Mouse (Mus musculus): Measurements from ENCODE around the gene 1700024P04Rik. TPM values are rescaled to one million over a fixed set of nuclear protein-coding genes. Genes with fewer than 3 reads are reported as not detected.

Gene 1700024P04Rik
- polyA plus RNA-seq, 1 experiment from 2014 or later = not detected

DNA sequence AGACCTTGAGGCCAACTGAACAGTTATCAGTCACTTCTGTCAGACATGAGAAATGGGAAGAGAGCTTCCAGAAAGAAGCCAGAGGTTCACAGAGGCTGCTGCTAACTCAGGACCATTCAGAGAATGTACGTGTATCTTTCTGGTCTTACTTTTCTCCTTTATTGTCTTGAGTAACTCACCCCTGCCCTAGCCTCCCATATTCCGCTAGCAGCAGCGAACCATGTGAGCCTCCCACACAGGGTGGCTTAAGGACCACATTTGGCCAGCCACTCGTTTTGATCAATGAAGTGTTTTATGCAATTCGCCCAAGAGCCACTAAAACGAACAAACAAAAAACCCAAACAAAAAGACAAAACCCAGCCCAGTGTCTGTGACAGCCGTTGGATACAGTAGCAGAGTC lies 32.4 kb downstream of the 1700024P04Rik start:
- TF ChIP-seq CTCF (IDR thresholded peaks at IDR 0.05) = no peak
- no peak for TF ChIP-seq EP300 (IDR thresholded peaks at IDR 0.05)
- Histone ChIP-seq H3K27ac (ENCODE audit: low read length) (no peak overlapping the region), H3K36me3 (ENCODE audit: insufficient read depth, low read length) (no peaks in the 10 kb centered on the region), H3K4me3 (ENCODE audit: low read depth, low read length) (no peak overlapping the region), H3K27me3 (replicated peaks; ENCODE audit: insufficient read depth, low read length) (no peaks in the 10 kb centered on the region), H3K9ac (replicated peaks; ENCODE audit: low read depth) (no peak overlapping the region), H3K9me3 (ENCODE audit: low read length) (no peaks in the 10 kb centered on the region), H3K4me1 (ENCODE audit: insufficient read depth, low read depth, low read length) (no peaks in the 10 kb centered on the region), H3K4me2 (replicated peaks; ENCODE audit: low read depth, low read length) (no peak overlapping the region)
- no peak for DNase-seq (ENCODE audit: low spot score)
- ATAC-seq = no peak
- WGBS = 67% methylated on average over 7 of the region's 7 CpGs

DNA sequence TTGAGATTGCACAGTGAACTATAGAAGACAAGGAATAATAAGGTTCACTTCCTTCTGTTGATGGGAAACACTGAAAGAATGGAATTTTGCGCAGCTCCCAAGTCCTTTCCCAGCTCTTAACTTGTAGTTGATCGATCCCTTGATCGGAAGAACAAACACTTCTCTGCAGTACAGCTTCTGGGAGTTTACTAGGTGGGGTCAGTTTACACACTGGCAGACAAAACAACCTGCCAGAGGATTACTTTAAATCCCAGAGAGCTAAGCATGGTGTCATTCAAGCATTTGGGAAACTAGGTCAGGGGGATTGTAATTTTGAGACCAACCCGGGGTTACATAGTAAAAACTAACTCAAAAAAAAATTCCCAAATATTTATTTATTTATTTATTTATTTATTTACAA lies 36.2 kb downstream of the 1700024P04Rik start:
- 63% methylated on average over 4 of the region's 4 CpGs for WGBS
- no peak overlapping the region for H3K4me3 ChIP-seq (ENCODE audit: low read depth, low read length)
- no peak overlapping the region for H3K27ac ChIP-seq (ENCODE audit: low read length)
- TF ChIP-seq EP300 (IDR thresholded peaks at IDR 0.05) = no peak
- no peak for TF ChIP-seq CTCF (IDR thresholded peaks at IDR 0.05)
- H3K36me3 ChIP-seq (ENCODE audit: insufficient read depth, low read length) = no peaks in the 10 kb centered on the region
- H3K27me3 ChIP-seq (replicated peaks; ENCODE audit: insufficient read depth, low read length) = no peaks in the 10 kb centered on the region
- no peaks in the 10 kb centered on the region for H3K4me1 ChIP-seq (ENCODE audit: insufficient read depth, low read depth, low read length)
- H3K9me3 ChIP-seq (ENCODE audit: low read length) = no peaks in the 10 kb centered on the region
- no peak overlapping the region for H3K4me2 ChIP-seq (replicated peaks; ENCODE audit: low read depth, low read length)
- DNase-seq (ENCODE audit: low spot score) = no peak
- H3K9ac ChIP-seq (replicated peaks; ENCODE audit: low read depth) = no peak overlapping the region
- no peak for ATAC-seq

DNA sequence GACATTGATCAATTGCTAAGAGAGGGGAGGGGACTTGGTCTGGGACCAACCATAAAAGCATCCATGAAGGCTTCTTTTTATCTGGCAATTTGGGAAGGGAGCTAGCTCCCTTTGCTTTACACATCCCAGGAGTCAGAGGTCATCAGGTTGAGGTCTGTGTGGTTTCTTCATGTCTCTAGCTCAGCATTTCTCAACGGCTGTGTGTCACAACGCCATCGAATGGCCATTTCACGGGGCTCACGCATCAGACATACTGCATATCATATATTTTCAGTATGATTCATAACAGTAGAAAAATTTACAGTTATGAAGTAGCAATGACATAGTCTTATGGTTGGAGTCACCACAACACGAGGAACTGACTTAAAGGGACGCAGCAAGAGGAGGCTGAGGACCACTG lies 37.9 kb downstream of the 1700024P04Rik start:
- H3K27ac ChIP-seq (ENCODE audit: low read length) = no peak overlapping the region
- no peak for TF ChIP-seq CTCF (IDR thresholded peaks at IDR 0.05)
- TF ChIP-seq EP300 (IDR thresholded peaks at IDR 0.05) = no peak
- ATAC-seq (no peak), DNase-seq (ENCODE audit: low spot score) (no peak)
- H3K4me3 ChIP-seq (ENCODE audit: low read depth, low read length) = no peak overlapping the region
- no peaks in the 10 kb centered on the region for H3K36me3 ChIP-seq (ENCODE audit: insufficient read depth, low read length)
- no peak overlapping the region for H3K4me2 ChIP-seq (replicated peaks; ENCODE audit: low read depth, low read length)
- H3K9ac ChIP-seq (replicated peaks; ENCODE audit: low read depth) = no peak overlapping the region
- whole genome bisulfite sequencing = 81% methylated on average over 7 of the region's 7 CpGs
- H3K27me3 ChIP-seq (replicated peaks; ENCODE audit: insufficient read depth, low read length) = no peaks in the 10 kb centered on the region
- no peaks in the 10 kb centered on the region for H3K9me3 ChIP-seq (ENCODE audit: low read length)
- no peaks in the 10 kb centered on the region for H3K4me1 ChIP-seq (ENCODE audit: insufficient read depth, low read depth, low read length)

DNA sequence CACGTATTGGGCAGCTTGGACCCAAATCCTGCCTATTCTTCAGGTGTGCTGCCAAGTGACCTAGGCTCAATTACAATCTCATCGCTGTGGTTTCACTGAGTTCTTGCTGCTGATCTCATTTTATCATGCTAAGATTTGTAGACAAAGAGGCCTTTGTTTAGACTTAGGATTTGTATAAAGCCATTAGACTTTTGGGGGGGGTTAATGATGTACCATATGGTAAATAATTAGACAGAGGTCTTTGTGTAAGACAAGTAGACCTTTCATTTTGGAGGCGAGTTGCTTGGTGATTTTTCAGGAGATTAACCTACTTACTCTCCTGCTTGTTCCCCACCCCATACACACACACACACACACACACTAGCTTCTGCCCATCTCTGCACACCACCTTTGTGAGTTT lies 38.5 kb downstream of the 1700024P04Rik start:
- H3K4me1 ChIP-seq (ENCODE audit: insufficient read depth, low read depth, low read length) = no peaks in the 10 kb centered on the region
- H3K4me2 ChIP-seq (replicated peaks; ENCODE audit: low read depth, low read length) = no peak overlapping the region
- TF ChIP-seq CTCF (IDR thresholded peaks at IDR 0.05) (no peak), EP300 (IDR thresholded peaks at IDR 0.05) (no peak)
- ATAC-seq (no peak), DNase-seq (ENCODE audit: low spot score) (no peak)
- no peaks in the 10 kb centered on the region for H3K27me3 ChIP-seq (replicated peaks; ENCODE audit: insufficient read depth, low read length)
- H3K27ac ChIP-seq (ENCODE audit: low read length) = no peak overlapping the region
- 41% methylated on average over 3 of the region's 3 CpGs for WGBS
- no peak overlapping the region for H3K4me3 ChIP-seq (ENCODE audit: low read depth, low read length)
- H3K36me3 ChIP-seq (ENCODE audit: insufficient read depth, low read length) = no peaks in the 10 kb centered on the region
- no peaks in the 10 kb centered on the region for H3K9me3 ChIP-seq (ENCODE audit: low read length)
- H3K9ac ChIP-seq (replicated peaks; ENCODE audit: low read depth) = no peak overlapping the region

DNA sequence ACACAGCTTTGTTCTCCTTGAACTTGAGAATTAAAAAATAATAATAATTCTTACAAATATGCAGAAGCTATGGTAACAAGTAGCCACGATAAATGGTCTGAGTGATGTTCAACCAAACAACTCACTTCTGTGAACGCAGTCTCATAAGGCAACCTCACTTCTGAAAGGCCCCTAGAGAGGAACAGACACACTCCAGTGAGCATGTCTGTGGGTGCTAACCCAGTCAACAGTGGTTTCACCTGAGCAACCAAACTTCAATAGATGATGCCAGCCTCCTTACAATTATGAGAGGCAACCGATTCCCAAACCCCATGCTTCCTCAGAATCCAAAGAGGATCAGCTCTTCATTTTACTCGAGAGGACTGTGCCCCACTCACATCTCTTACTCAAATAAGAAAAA lies 39.0 kb downstream of the 1700024P04Rik start:
- no peak overlapping the region for H3K4me3 ChIP-seq (ENCODE audit: low read depth, low read length)
- no peak overlapping the region for H3K27ac ChIP-seq (ENCODE audit: low read length)
- H3K27me3 ChIP-seq (replicated peaks; ENCODE audit: insufficient read depth, low read length) = no peaks in the 10 kb centered on the region
- no peaks in the 10 kb centered on the region for H3K36me3 ChIP-seq (ENCODE audit: insufficient read depth, low read length)
- H3K4me1 ChIP-seq (ENCODE audit: insufficient read depth, low read depth, low read length) = no peaks in the 10 kb centered on the region
- ATAC-seq (no peak), DNase-seq (ENCODE audit: low spot score) (no peak)
- H3K4me2 ChIP-seq (replicated peaks; ENCODE audit: low read depth, low read length) = no peak overlapping the region
- H3K9me3 ChIP-seq (ENCODE audit: low read length) = no peaks in the 10 kb centered on the region
- TF ChIP-seq CTCF (IDR thresholded peaks at IDR 0.05) (no peak), EP300 (IDR thresholded peaks at IDR 0.05) (no peak)
- WGBS = 70% methylated on average over 4 of the region's 4 CpGs
- H3K9ac ChIP-seq (replicated peaks; ENCODE audit: low read depth) = no peak overlapping the region

DNA sequence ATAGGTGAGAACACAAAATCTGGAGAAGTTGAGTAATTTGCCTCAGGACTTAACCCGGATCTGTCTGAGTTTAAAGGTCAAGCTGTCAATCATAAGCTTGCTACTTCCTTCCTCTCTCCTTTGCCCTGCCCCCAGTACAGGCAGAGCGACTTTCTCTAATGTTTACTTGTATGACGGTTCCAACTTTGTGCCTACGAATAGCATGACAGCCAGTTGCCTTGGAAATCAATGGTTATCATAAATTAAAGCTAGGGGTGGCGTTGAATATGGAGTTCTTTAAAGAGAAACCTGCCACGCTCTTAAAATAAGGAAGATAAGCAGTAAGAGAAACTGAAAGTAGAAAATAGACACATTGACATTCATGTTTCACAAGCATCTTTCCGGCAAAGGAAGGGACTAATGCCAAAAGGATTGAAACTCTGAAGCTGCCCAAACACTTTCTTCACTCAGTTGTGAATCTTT lies 39.7 kb downstream of the 1700024P04Rik start:
- Histone ChIP-seq H3K4me3 (ENCODE audit: low read depth, low read length) (peak overlapping the region; percentile 36), H3K27ac (ENCODE audit: low read length) (peak overlapping the region; percentile 71; the same call in 1 of the 2 replicates), H3K9me3 (ENCODE audit: low read length) (no peaks in the 10 kb centered on the region), H3K4me2 (replicated peaks; ENCODE audit: low read depth, low read length) (peak overlapping the region; percentile 30; the same call in 1 of the 2 replicates), H3K9ac (replicated peaks; ENCODE audit: low read depth) (no peak overlapping the region), H3K36me3 (ENCODE audit: insufficient read depth, low read length) (no peaks in the 10 kb centered on the region), H3K27me3 (replicated peaks; ENCODE audit: insufficient read depth, low read length) (no peaks in the 10 kb centered on the region), H3K4me1 (ENCODE audit: insufficient read depth, low read depth, low read length) (no peaks in the 10 kb centered on the region)
- WGBS = 15% methylated on average over 7 of the region's 7 CpGs
- TF ChIP-seq EP300 (IDR thresholded peaks at IDR 0.05) (peak; percentile 46; the same call in 1 of the 2 replicates), CTCF (IDR thresholded peaks at IDR 0.05) (no peak)
- DNase-seq (ENCODE audit: low spot score) (peak; percentile 79), ATAC-seq (peak; percentile 80)

DNA sequence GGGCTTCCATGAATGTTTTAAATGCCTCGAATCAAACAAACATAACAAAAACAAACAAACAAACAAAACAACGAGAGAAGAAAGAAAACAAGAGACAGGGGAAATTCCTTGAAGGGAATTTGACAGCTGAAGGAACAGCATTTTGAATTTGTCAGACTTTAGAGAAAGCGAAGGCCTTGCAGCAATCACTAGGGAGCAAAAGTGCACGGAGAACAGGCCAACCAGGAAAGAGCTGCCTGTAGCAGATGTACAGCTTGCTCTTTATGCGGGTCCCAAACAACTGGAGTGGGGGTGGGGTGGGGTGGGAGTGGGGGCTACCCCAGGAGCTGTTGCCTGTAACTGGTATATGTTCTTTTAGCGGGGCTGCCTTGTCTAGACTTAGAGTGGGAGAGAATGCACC lies 42.0 kb downstream of the 1700024P04Rik start:
- ATAC-seq (no peak), DNase-seq (ENCODE audit: low spot score) (no peak)
- Histone ChIP-seq H3K4me2 (replicated peaks; ENCODE audit: low read depth, low read length) (no peak overlapping the region), H3K27ac (ENCODE audit: low read length) (no peak overlapping the region), H3K27me3 (replicated peaks; ENCODE audit: insufficient read depth, low read length) (no peaks in the 10 kb centered on the region), H3K36me3 (ENCODE audit: insufficient read depth, low read length) (no peaks in the 10 kb centered on the region), H3K9ac (replicated peaks; ENCODE audit: low read depth) (no peak overlapping the region), H3K4me1 (ENCODE audit: insufficient read depth, low read depth, low read length) (no peaks in the 10 kb centered on the region), H3K9me3 (ENCODE audit: low read length) (no peaks in the 10 kb centered on the region), H3K4me3 (ENCODE audit: low read depth, low read length) (no peak overlapping the region)
- WGBS = 32% methylated on average over 6 of the region's 6 CpGs
- TF ChIP-seq EP300 (IDR thresholded peaks at IDR 0.05) = no peak
- no peak for TF ChIP-seq CTCF (IDR thresholded peaks at IDR 0.05)
